Mouse (Mus musculus) heart, postnatal 0 days (tissue): ENCODE measurements around the gene Dysf. TPM values are rescaled to one million over a fixed set of nuclear protein-coding genes. Genes with fewer than 3 reads are reported as not detected.
A peak's percentile ranks its signal among the peaks of the same experiment; 100 is the strongest.

Experiments used
- ATAC-seq: fragments of 200-750 bp; cut with Nextera tagmentation; 2 replicates; pipeline ENCODE4 v1.8.0; 2017; ENCODE audit warnings: low read depth, moderate number of reproducible peaks, moderate library complexity; ENCODE audit not compliant: insufficient read depth
- DNase-seq: peaks from one replicate; pipeline ENCODE4 v3.0.0-alpha.2; 2016; ENCODE audit warnings: low spot score
- H3K27ac ChIP-seq: fragments of 300-500 bp; sonication (generic); 2 replicates; pipeline ENCODE4 v1.5.1; 2014; ENCODE audit warnings: low read depth, mild to moderate bottlenecking
- H3K27me3 ChIP-seq: fragments of 300-500 bp; sonication (generic); 2 replicates; pipeline ENCODE4 v1.6.1; 2014; ENCODE audit warnings: low read length, mixed read lengths; ENCODE audit not compliant: control insufficient read depth, insufficient read depth
- H3K36me3 ChIP-seq: fragments of 300-500 bp; sonication (generic); replicated peaks from 2 replicates; pipeline ENCODE4 v1.6.1; 2014; ENCODE audit warnings: low read length, mixed read lengths; ENCODE audit not compliant: control insufficient read depth, insufficient read depth
- H3K4me1 ChIP-seq: fragments of 300-500 bp; sonication (generic); 2 replicates; pipeline ENCODE4 v1.6.1; 2014; ENCODE audit warnings: antibody characterized with exemption; ENCODE audit not compliant: control insufficient read depth, insufficient read depth
- H3K4me2 ChIP-seq: fragments of 300-500 bp; sonication (generic); 2 replicates; pipeline ENCODE4 v1.6.1; 2014; ENCODE audit warnings: low read depth, mild to moderate bottlenecking, low read length, moderate library complexity
- H3K4me3 ChIP-seq: fragments of 300-500 bp; sonication (generic); 2 replicates; pipeline ENCODE4 v1.5.1; 2014; ENCODE audit warnings: low read depth, low read length
- H3K9ac ChIP-seq: fragments of 300-500 bp; sonication (generic); replicated peaks from 2 replicates; pipeline ENCODE4 v1.6.1; 2014; ENCODE audit warnings: low read depth, low read length, mixed read lengths
- H3K9me3 ChIP-seq: fragments of 300-500 bp; sonication (generic); replicated peaks from 2 replicates; pipeline ENCODE4 v1.6.1; 2016; ENCODE audit warnings: low read length; ENCODE audit not compliant: control insufficient read depth
- CTCF ChIP-seq: IDR thresholded peaks from 2 replicates; pipeline ENCODE4 v1.5.1; 2016; ENCODE audit warnings: antibody characterized with exemption, control low read depth, low read depth
- EP300 ChIP-seq: IDR thresholded peaks from 2 replicates; pipeline ENCODE4 v1.6.1; 2016; ENCODE audit warnings: antibody characterized with exemption, low read depth
- WGBS: fragments of 180-500 bp; shearing (Covaris S2); extraction: QIAGEN DNeasy Blood & Tissue Kit; methylation state at CpG from one replicate; pipeline ENCODE4 v1.1.7; 2014; 5-methylcytosine and 5-hydroxymethylcytosine counted together
- polyA plus RNA-seq: library from polyadenylated mRNA; unstranded; fragments of >200 nt; fragmentation: Nextera tagmentation; extraction: Ambion mirVana; gene quantifications from 2 replicates; pipeline ENCODE4 v1.2.1, GENCODE M21; 2015
- total RNA-seq: library from RNA; depleted of rRNA; stranded (reverse); fragments of >200 nt; gene quantifications from 2 replicates; pipeline ENCODE4 v1.2.3, GENCODE M21; 2014; ENCODE audit warnings: low replicate concordance

Gene Dysf
- total and polyA plus RNA-seq, 2 experiments from 2014 or later: 15.0 to 21.9 TPM

DNA sequence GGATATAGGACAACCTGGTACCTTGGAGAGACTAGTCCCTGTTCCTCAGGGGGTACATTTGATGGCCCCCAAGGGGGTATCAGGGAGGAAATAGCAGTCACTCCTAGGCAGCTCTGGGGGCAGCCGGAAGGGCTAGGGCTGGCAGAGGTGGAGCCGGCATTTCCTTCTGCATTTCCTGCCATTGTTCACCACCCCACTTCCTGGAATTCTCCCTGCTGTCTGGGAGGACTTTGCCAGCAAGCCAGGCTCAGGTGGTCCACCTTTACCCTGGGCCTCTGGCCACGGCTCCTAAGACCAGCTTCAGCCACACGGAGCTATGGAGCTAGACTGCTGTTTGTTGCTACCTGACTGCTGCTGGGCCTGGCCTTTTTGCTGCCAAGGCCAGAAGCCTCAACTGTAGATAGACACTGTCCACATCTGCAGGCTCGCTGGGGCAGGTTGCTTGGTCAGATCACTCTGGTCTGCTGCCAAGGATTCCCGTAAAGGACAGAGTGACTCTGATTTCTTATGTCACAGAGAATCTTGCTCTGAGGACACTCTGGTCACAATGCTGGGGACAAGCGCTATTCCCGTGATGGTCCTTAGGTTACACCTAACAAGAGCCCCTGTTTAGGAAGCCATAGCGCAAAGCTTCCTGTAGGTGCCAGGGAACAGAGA lies 45.6 kb downstream of the Dysf start:
- Histone ChIP-seq H3K9ac (no peak overlapping the region), H3K36me3 (no peaks in the 10 kb centered on the region), H3K4me1 (peaks cover 13% of the 10 kb centered on the region), H3K4me2 (no peak overlapping the region), H3K27ac (peak overlapping the region; percentile 76), H3K9me3 (no peaks in the 10 kb centered on the region), H3K4me3 (no peak overlapping the region), H3K27me3 (no peaks in the 10 kb centered on the region)
- WGBS: 57% methylated on average over 9 of the region's 9 CpGs
- ATAC-seq: peak; percentile 22; the same call in 1 of the 2 replicates
- no peak for DNase-seq
- TF ChIP-seq CTCF (no peak), EP300 (peak; percentile 52; the same call in 1 of the 2 replicates)

- TF ChIP-seq CTCF (no peak), EP300 (no peak)
- Histone ChIP-seq H3K4me3 (no peak overlapping the region), H3K36me3 (no peaks in the 10 kb centered on the region), H3K4me1 (peaks cover 23% of the 10 kb centered on the region), H3K27ac (no peak overlapping the region), H3K27me3 (no peaks in the 10 kb centered on the region), H3K9ac (no peak overlapping the region), H3K4me2 (no peak overlapping the region), H3K9me3 (no peaks in the 10 kb centered on the region)
- ATAC-seq: no peak
- WGBS: 11% methylated on average over 1 of the region's 1 CpGs
- peak; percentile 50 for DNase-seq
Measured at GRCm38 (mm10) chr6:84055619-84056018, 47.2 kb downstream of the Dysf start.

- Histone ChIP-seq H3K4me2 (no peak overlapping the region), H3K9me3 (no peaks in the 10 kb centered on the region), H3K4me3 (no peak overlapping the region), H3K27me3 (no peaks in the 10 kb centered on the region), H3K36me3 (no peaks in the 10 kb centered on the region), H3K27ac (no peak overlapping the region), H3K4me1 (peaks cover 23% of the 10 kb centered on the region), H3K9ac (no peak overlapping the region)
- WGBS: 75% methylated on average over 8 of the region's 8 CpGs
- DNase-seq (no peak), ATAC-seq (no peak)
- TF ChIP-seq CTCF (no peak), EP300 (no peak)
Measured at GRCm38 (mm10) chr6:84057216-84057615, 48.8 kb downstream of the Dysf start.

- peak overlapping the region; percentile 12; the same call in 1 of the 2 replicates for H3K4me2 ChIP-seq
- H3K4me1 ChIP-seq: peaks cover 23% of the 10 kb centered on the region
- no peak overlapping the region for H3K4me3 ChIP-seq
- DNase-seq: peak; percentile 73
- 10% methylated on average over 5 of the region's 5 CpGs for WGBS
- H3K27ac ChIP-seq: peak overlapping the region; percentile 78
- TF ChIP-seq CTCF: no peak
- TF ChIP-seq EP300: peak; percentile 88
- no peaks in the 10 kb centered on the region for H3K27me3 ChIP-seq
- 0 out of 2 replicates have a peak, but pooled peaks cover 3% of the 10 kb centered on the region for H3K36me3 ChIP-seq
- no peaks in the 10 kb centered on the region for H3K9me3 ChIP-seq
- no peak overlapping the region for H3K9ac ChIP-seq
- ATAC-seq: peak; percentile 77
Measured at GRCm38 (mm10) chr6:84058671-84059141, 50.3 kb downstream of the Dysf start.

DNA sequence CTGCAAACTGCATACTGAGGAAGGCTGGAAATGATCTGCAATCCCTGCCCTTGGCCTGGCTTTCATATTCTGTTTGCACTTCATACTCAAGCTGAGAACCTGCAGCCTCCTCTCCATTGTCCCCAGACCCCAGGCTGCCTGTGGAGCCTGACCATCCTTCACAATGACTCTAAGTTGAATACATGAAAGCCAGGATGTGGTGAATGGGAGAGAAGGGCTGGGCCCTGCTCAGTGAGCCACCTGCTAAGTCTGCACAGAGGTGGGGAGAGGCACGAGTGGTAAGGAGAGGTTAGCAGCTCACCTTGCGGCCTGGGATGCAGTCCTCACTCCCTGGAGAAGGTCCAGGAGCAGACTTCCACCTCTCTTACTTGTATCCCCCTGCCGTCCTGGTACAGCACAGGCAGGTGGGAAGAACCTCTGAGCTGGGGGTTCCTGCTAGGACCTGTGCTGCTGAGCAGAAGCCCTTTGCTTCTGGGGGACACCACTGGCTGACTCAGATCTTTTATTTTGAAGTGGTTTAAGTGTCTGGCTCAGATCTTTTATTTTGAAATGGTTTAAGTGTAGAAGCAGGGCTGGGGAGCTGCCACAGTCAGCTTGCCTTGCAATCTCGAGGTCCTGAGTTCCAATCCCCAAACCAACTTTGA lies 51.5 kb downstream of the Dysf start:
- Histone ChIP-seq H3K36me3 (peaks cover 11% of the 10 kb centered on the region; the same call in 1 of the 2 replicates), H3K4me1 (peaks cover 23% of the 10 kb centered on the region), H3K4me2 (no peak overlapping the region), H3K4me3 (no peak overlapping the region), H3K9me3 (no peaks in the 10 kb centered on the region), H3K27me3 (no peaks in the 10 kb centered on the region), H3K9ac (no peak overlapping the region), H3K27ac (peak overlapping the region; percentile 78; the same call in 1 of the 2 replicates)
- no peak for ATAC-seq
- no peak for DNase-seq
- 57% methylated on average over 4 of the region's 4 CpGs for WGBS
- no peak for TF ChIP-seq EP300
- no peak for TF ChIP-seq CTCF
